Mouse (Mus musculus): ENCODE results near the gene Gm12253. TPM values are rescaled to one million over a fixed set of nuclear protein-coding genes. Genes with fewer than 3 reads are reported as not detected.
A peak's percentile ranks its signal among the peaks of the same experiment; 100 is the strongest.

Gene Gm12253
- not detected in 2 replicates for polyA plus RNA-seq (2011; ENCODE audit: insufficient read length, low read depth, missing spikeins)

GRCm38 (mm10) chr11:58432259-58432658 is at the start of gene Gm12253:
TSS of gene Gm12253 (plus strand) at chr11:58432559.
- no peak within 1 kb of the TSS for H3K27ac ChIP-seq (ENCODE audit: insufficient read depth, low read length)
- no peaks in the 10 kb centered on the region for H3K4me1 ChIP-seq (ENCODE audit: control insufficient read depth, insufficient read depth, low read length)
- no peak within 1 kb of the TSS for H3K4me3 ChIP-seq (ENCODE audit: insufficient read depth, low read length)
- TF ChIP-seq CTCF (IDR thresholded peaks at IDR 0.05; ENCODE audit: borderline replicate concordance, insufficient read depth, low read length), result no peak

- TF ChIP-seq CTCF (IDR thresholded peaks at IDR 0.05; ENCODE audit: borderline replicate concordance, insufficient read depth, low read length) (no peak), POLR2A (IDR thresholded peaks at IDR 0.05; ENCODE audit: low read depth, low read length) (no peak)
- Histone ChIP-seq H3K4me1 (ENCODE audit: control insufficient read depth, insufficient read depth, low read length) (no peaks in the 10 kb centered on the region), H3K4me3 (ENCODE audit: insufficient read depth, low read length) (no peak overlapping the region), H3K27ac (ENCODE audit: insufficient read depth, low read length) (no peak overlapping the region)
Observed at GRCm38 (mm10) chr11:58399985-58400645, 32.2 kb upstream of the Gm12253 start.

- Histone ChIP-seq H3K4me1 (ENCODE audit: control insufficient read depth, insufficient read depth, low read length) (no peaks in the 10 kb centered on the region), H3K4me3 (ENCODE audit: insufficient read depth, low read length) (no peak overlapping the region), H3K27ac (ENCODE audit: insufficient read depth, low read length) (no peak overlapping the region)
- TF ChIP-seq CTCF (IDR thresholded peaks at IDR 0.05; ENCODE audit: borderline replicate concordance, insufficient read depth, low read length) (no peak), POLR2A (IDR thresholded peaks at IDR 0.05; ENCODE audit: low read depth, low read length) (no peak)
Observed at GRCm38 (mm10) chr11:58400655-58401054, 31.7 kb upstream of the Gm12253 start.

- H3K4me1 ChIP-seq (ENCODE audit: control insufficient read depth, insufficient read depth, low read length), result no peaks in the 10 kb centered on the region
- H3K27ac ChIP-seq (ENCODE audit: insufficient read depth, low read length), result no peak overlapping the region
- no peak overlapping the region for H3K4me3 ChIP-seq (ENCODE audit: insufficient read depth, low read length)
- TF ChIP-seq CTCF (IDR thresholded peaks at IDR 0.05; ENCODE audit: borderline replicate concordance, insufficient read depth, low read length), result no peak
- TF ChIP-seq POLR2A (IDR thresholded peaks at IDR 0.05; ENCODE audit: low read depth, low read length), result no peak
Observed at GRCm38 (mm10) chr11:58408066-58408465, 24.3 kb upstream of the Gm12253 start.

- peaks cover 6% of the 10 kb centered on the region for H3K4me1 ChIP-seq (ENCODE audit: control insufficient read depth, insufficient read depth, low read length)
- TF ChIP-seq POLR2A (IDR thresholded peaks at IDR 0.05; ENCODE audit: low read depth, low read length), result no peak
- H3K27ac ChIP-seq (ENCODE audit: insufficient read depth, low read length), result peak overlapping the region; percentile 60
- H3K4me3 ChIP-seq (ENCODE audit: insufficient read depth, low read length), result no peak overlapping the region
Observed at GRCm38 (mm10) chr11:58418336-58418735, 14.0 kb upstream of the Gm12253 start.

GRCm38 (mm10) chr11:58420815-58421214 is 11.5 kb upstream of the Gm12253 start, which contains the start of gene 1810065E05Rik:
TSS of gene 1810065E05Rik (plus strand) at chr11:58421111.
- no peak within 1 kb of the TSS for H3K27ac ChIP-seq (ENCODE audit: insufficient read depth, low read length)
- H3K4me3 ChIP-seq (ENCODE audit: insufficient read depth, low read length), result no peak within 1 kb of the TSS
- TF ChIP-seq POLR2A (IDR thresholded peaks at IDR 0.05; ENCODE audit: low read depth, low read length) (no peak), CTCF (IDR thresholded peaks at IDR 0.05; ENCODE audit: borderline replicate concordance, insufficient read depth, low read length) (no peak)
- H3K4me1 ChIP-seq (ENCODE audit: control insufficient read depth, insufficient read depth, low read length), result peaks cover 6% of the 10 kb centered on the region

- Histone ChIP-seq H3K4me3 (ENCODE audit: insufficient read depth, low read length) (no peak overlapping the region), H3K27ac (ENCODE audit: insufficient read depth, low read length) (no peak overlapping the region), H3K4me1 (ENCODE audit: control insufficient read depth, insufficient read depth, low read length) (no peaks in the 10 kb centered on the region)
- no peak for TF ChIP-seq POLR2A (IDR thresholded peaks at IDR 0.05; ENCODE audit: low read depth, low read length)
- TF ChIP-seq CTCF (IDR thresholded peaks at IDR 0.05; ENCODE audit: borderline replicate concordance, insufficient read depth, low read length), result no peak
Observed at GRCm38 (mm10) chr11:58437866-58438265, 5.5 kb downstream of the Gm12253 start.

- TF ChIP-seq CTCF (IDR thresholded peaks at IDR 0.05; ENCODE audit: borderline replicate concordance, insufficient read depth, low read length) (no peak), POLR2A (IDR thresholded peaks at IDR 0.05; ENCODE audit: low read depth, low read length) (no peak)
- Histone ChIP-seq H3K27ac (ENCODE audit: insufficient read depth, low read length) (no peak within 1 kb of the TSS), H3K4me1 (ENCODE audit: control insufficient read depth, insufficient read depth, low read length) (peaks cover 2% of the 10 kb centered on the region; the same call in 1 of the 2 replicates), H3K4me3 (ENCODE audit: insufficient read depth, low read length) (no peak within 1 kb of the TSS)
Observed at GRCm38 (mm10) chr11:58452759-58453158, 20.4 kb downstream of the Gm12253 start, which contains the start of gene Lypd9. TSS of gene Lypd9 (minus strand) at chr11:58452923.

- H3K4me1 ChIP-seq (ENCODE audit: control insufficient read depth, insufficient read depth, low read length), result peaks cover 2% of the 10 kb centered on the region; the same call in 1 of the 2 replicates
- TF ChIP-seq POLR2A (IDR thresholded peaks at IDR 0.05; ENCODE audit: low read depth, low read length) (no peak), CTCF (IDR thresholded peaks at IDR 0.05; ENCODE audit: borderline replicate concordance, insufficient read depth, low read length) (no peak)
- H3K4me3 ChIP-seq (ENCODE audit: insufficient read depth, low read length), result no peak overlapping the region
- no peak overlapping the region for H3K27ac ChIP-seq (ENCODE audit: insufficient read depth, low read length)
Observed at GRCm38 (mm10) chr11:58453592-58453991, 21.2 kb downstream of the Gm12253 start.

GRCm38 (mm10) chr11:58462170-58462569 is 29.8 kb downstream of the Gm12253 start, which contains the start of gene Olfr30:
TSS of gene Olfr30 (minus strand) at chr11:58462270.
- no peak within 1 kb of the TSS for H3K4me3 ChIP-seq (ENCODE audit: insufficient read depth, low read length)
- no peak within 1 kb of the TSS for H3K27ac ChIP-seq (ENCODE audit: insufficient read depth, low read length)
- TF ChIP-seq CTCF (IDR thresholded peaks at IDR 0.05; ENCODE audit: borderline replicate concordance, insufficient read depth, low read length), result no peak
- TF ChIP-seq POLR2A (IDR thresholded peaks at IDR 0.05; ENCODE audit: low read depth, low read length), result no peak
- no peaks in the 10 kb centered on the region for H3K4me1 ChIP-seq (ENCODE audit: control insufficient read depth, insufficient read depth, low read length)

Other genes starting within 250 kb of the Gm12253 start
- gene Igtp, start 233.0 kb upstream of the Gm12253 start, polyA plus RNA-seq (2011; ENCODE audit: insufficient read length, low read depth, missing spikeins), result 8.3 and 11.7 TPM in 2 replicates
- 10.0 and 12.3 TPM in 2 replicates for gene Irgm2, start 232.9 kb upstream of the Gm12253 start, polyA plus RNA-seq (2011; ENCODE audit: insufficient read length, low read depth, missing spikeins)
- not detected in 2 replicates for gene 4930438A08Rik, start 157.8 kb upstream of the Gm12253 start, polyA plus RNA-seq (2011; ENCODE audit: insufficient read length, low read depth, missing spikeins)
- gene Zfp692, start 125.5 kb upstream of the Gm12253 start, polyA plus RNA-seq (2011; ENCODE audit: insufficient read length, low read depth, missing spikeins), result 10.3 and 11.6 TPM in 2 replicates
- 22.1 and 23.2 TPM in 2 replicates for gene Zfp672, start 102.2 kb upstream of the Gm12253 start, polyA plus RNA-seq (2011; ENCODE audit: insufficient read length, low read depth, missing spikeins)
- gene Sh3bp5l, start 101.8 kb upstream of the Gm12253 start, polyA plus RNA-seq (2011; ENCODE audit: insufficient read length, low read depth, missing spikeins), result 21.5 and 25.1 TPM in 2 replicates
- not detected in 2 replicates for gene Lypd8, start 53.5 kb upstream of the Gm12253 start, polyA plus RNA-seq (2011; ENCODE audit: insufficient read length, low read depth, missing spikeins)
- gene 1810065E05Rik, start 11.4 kb upstream of the Gm12253 start, polyA plus RNA-seq (2011; ENCODE audit: insufficient read length, low read depth, missing spikeins), result not detected in 2 replicates
- gene Lypd9, start 20.4 kb downstream of the Gm12253 start, polyA plus RNA-seq (2011; ENCODE audit: insufficient read length, low read depth, missing spikeins), result not detected in 2 replicates
- not detected in 2 replicates for gene Olfr30, start 29.7 kb downstream of the Gm12253 start, polyA plus RNA-seq (2011; ENCODE audit: insufficient read length, low read depth, missing spikeins)
- gene Olfr332, start 60.0 kb downstream of the Gm12253 start, polyA plus RNA-seq (2011; ENCODE audit: insufficient read length, low read depth, missing spikeins), result not detected in 2 replicates
- not detected in 2 replicates for gene Olfr331, start 70.0 kb downstream of the Gm12253 start, polyA plus RNA-seq (2011; ENCODE audit: insufficient read length, low read depth, missing spikeins)
- not detected in 2 replicates for gene Olfr330, start 102.3 kb downstream of the Gm12253 start, polyA plus RNA-seq (2011; ENCODE audit: insufficient read length, low read depth, missing spikeins)
- gene Olfr329-ps, start 113.9 kb downstream of the Gm12253 start, polyA plus RNA-seq (2011; ENCODE audit: insufficient read length, low read depth, missing spikeins), result not detected in 2 replicates
- not detected in 2 replicates for gene Olfr328, start 123.1 kb downstream of the Gm12253 start, polyA plus RNA-seq (2011; ENCODE audit: insufficient read length, low read depth, missing spikeins)
- gene Olfr224, start 138.0 kb downstream of the Gm12253 start, polyA plus RNA-seq (2011; ENCODE audit: insufficient read length, low read depth, missing spikeins), result not detected in 2 replicates
- not detected in 2 replicates for gene Olfr325, start 145.2 kb downstream of the Gm12253 start, polyA plus RNA-seq (2011; ENCODE audit: insufficient read length, low read depth, missing spikeins)
- gene Olfr324, start 162.6 kb downstream of the Gm12253 start, polyA plus RNA-seq (2011; ENCODE audit: insufficient read length, low read depth, missing spikeins), result not detected in 2 replicates
- gene 2210407C18Rik, start 183.5 kb downstream of the Gm12253 start, polyA plus RNA-seq (2011; ENCODE audit: insufficient read length, low read depth, missing spikeins), result not detected in 2 replicates
- gene Olfr323, start 197.9 kb downstream of the Gm12253 start, polyA plus RNA-seq (2011; ENCODE audit: insufficient read length, low read depth, missing spikeins), result not detected in 2 replicates
- not detected in 2 replicates for gene Trim58, start 207.9 kb downstream of the Gm12253 start, polyA plus RNA-seq (2011; ENCODE audit: insufficient read length, low read depth, missing spikeins)
- not detected in 2 replicates for gene Olfr322, start 226.2 kb downstream of the Gm12253 start, polyA plus RNA-seq (2011; ENCODE audit: insufficient read length, low read depth, missing spikeins)
- not detected in 2 replicates for gene Olfr320, start 248.5 kb downstream of the Gm12253 start, polyA plus RNA-seq (2011; ENCODE audit: insufficient read length, low read depth, missing spikeins)